Comparison of ENCODE assay signal across 15 mouse cellular contexts in the genomic region with DNA sequence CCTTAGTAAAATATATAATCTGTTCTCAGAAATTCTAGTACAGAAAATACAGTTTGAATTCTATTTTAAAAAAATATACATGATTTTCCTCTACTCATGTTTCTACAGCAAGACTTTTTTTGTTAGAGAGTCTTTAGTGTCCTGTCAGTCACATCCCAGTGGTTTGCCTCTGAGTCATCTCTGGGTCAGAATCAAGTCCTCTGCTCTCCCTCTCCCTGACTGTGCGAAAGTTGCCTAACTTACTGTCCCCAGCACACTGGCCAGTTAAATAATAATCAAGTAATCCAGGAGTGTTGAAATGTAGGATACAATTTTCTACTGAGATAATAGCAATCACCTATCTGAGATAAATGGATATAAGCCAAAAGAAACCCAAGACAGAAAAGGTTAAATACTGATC.
"Had no signal": no experiment of that assay in that cellular context is flagged by ENCODE, and none has a peak within 500 bp of the region (broad histone marks: within the 10 kb centered on the region; RNA-seq: fewer than 3 reads in every experiment).

No protein-coding gene starts in this region.

- H3K27ac ChIP-seq: kidney, postnatal 0 days; limb, embryonic 12.5 days; lung, embryonic 15.5 days; macrophage; midbrain, embryonic 12.5 days; neural tube, embryonic 13.5 days; stomach, embryonic 15.5 days had no signal

- H3K27me3 ChIP-seq: limb, embryonic 12.5 days; lung, embryonic 15.5 days; megakaryocyte, embryonic 14.5 days; midbrain, embryonic 12.5 days; neural tube, embryonic 13.5 days; stomach, embryonic 15.5 days had no signal

- H3K4me3 ChIP-seq: limb, embryonic 12.5 days; lung, embryonic 15.5 days; megakaryocyte, embryonic 14.5 days; midbrain, embryonic 12.5 days; neural tube, embryonic 13.5 days; stomach, embryonic 15.5 days had no signal

- DNase-seq: kidney, adult 9 months; kidney, postnatal 4 days; lung, postnatal 14 days; right cerebral cortex, postnatal 14 days; thymus, adult 2 months; thymus, postnatal 25 days had no signal

- ATAC-seq: midbrain, embryonic 16.5 days had no signal
